Mouse (Mus musculus) forebrain, embryonic 16.5 days (tissue): ENCODE results near the gene Scml4. TPM values are rescaled to one million over a fixed set of nuclear protein-coding genes. Genes with fewer than 3 reads are reported as not detected.

Experiments
- ATAC-seq: fragments of 200-750 bp; cut with Nextera tagmentation; 2 replicates; pipeline ENCODE4 v1.8.0; 2017; ENCODE audit warnings: mild to moderate bottlenecking, moderate library complexity
- H3K27ac ChIP-seq: fragments of 300-500 bp; sonication (generic); 2 replicates; pipeline ENCODE4 v1.5.1; 2014; ENCODE audit warnings: low read length, control low read depth
- H3K27me3 ChIP-seq: fragments of 300-500 bp; sonication (generic); replicated peaks from 2 replicates; pipeline ENCODE4 v1.6.1; 2014; ENCODE audit warnings: low read length; ENCODE audit not compliant: control insufficient read depth, insufficient read depth
- H3K36me3 ChIP-seq: fragments of 300-500 bp; sonication (generic); 2 replicates; pipeline ENCODE4 v1.6.1; 2014; ENCODE audit not compliant: control insufficient read depth, insufficient read depth
- H3K4me1 ChIP-seq: fragments of 300-500 bp; sonication (generic); replicated peaks from 2 replicates; pipeline ENCODE4 v1.6.1; 2014; ENCODE audit warnings: low read length; ENCODE audit not compliant: control insufficient read depth, insufficient read depth
- H3K4me2 ChIP-seq: fragments of 300-500 bp; sonication (generic); 2 replicates; pipeline ENCODE4 v1.6.1; 2014; ENCODE audit warnings: mild to moderate bottlenecking, low read length, control low read depth
- H3K4me3 ChIP-seq: fragments of 300-500 bp; sonication (generic); replicated peaks from 2 replicates; pipeline ENCODE4 v1.5.1; 2014; ENCODE audit warnings: mild to moderate bottlenecking, low read length, control low read depth
- H3K9ac ChIP-seq: fragments of 300-500 bp; sonication (generic); replicated peaks from 2 replicates; pipeline ENCODE4 v1.6.1; 2014; ENCODE audit warnings: low read depth, low read length, control low read depth
- H3K9me3 ChIP-seq: fragments of 300-500 bp; sonication (generic); 2 replicates; pipeline ENCODE4 v1.6.1; 2016; ENCODE audit warnings: low read length; ENCODE audit not compliant: control insufficient read depth
- WGBS: fragments of 180-500 bp; shearing (Covaris S2); extraction: QIAGEN DNeasy Blood & Tissue Kit; methylation state at CpG from one replicate; pipeline ENCODE4 v1.1.7; 2014; 5-methylcytosine and 5-hydroxymethylcytosine counted together
- polyA plus RNA-seq: library from polyadenylated mRNA; unstranded; fragments of >200 nt; fragmentation: Nextera tagmentation; extraction: Ambion mirVana; gene quantifications from 2 replicates; pipeline ENCODE4 v1.2.1, GENCODE M21; 2015

Scml4 gene
- polyA plus RNA-seq, 1 experiment from 2014 or later: 10.4 TPM

- over 99% methylated on average over 9 of the region's 9 CpGs for WGBS
- no peak for ATAC-seq
- Histone ChIP-seq H3K4me1 (peaks cover 20% of the 10 kb centered on the region), H3K4me3 (no peak overlapping the region), H3K9ac (no peak overlapping the region), H3K27me3 (peaks cover 2% of the 10 kb centered on the region; the same call in 1 of the 2 replicates), H3K27ac (no peak overlapping the region), H3K4me2 (no peak overlapping the region), H3K36me3 (no peaks in the 10 kb centered on the region), H3K9me3 (0 out of 2 replicates have a peak, but pooled peaks cover 4% of the 10 kb centered on the region)
Measured at GRCm38 (mm10) chr10:42856574-42856973, 3.6 kb upstream of the Scml4 start.

GRCm38 (mm10) chr10:42857021-42857420 is 3.1 kb upstream of the Scml4 start:
- H3K9ac ChIP-seq: no peak overlapping the region
- H3K27ac ChIP-seq: no peak overlapping the region
- no peak for ATAC-seq
- WGBS: 96% methylated on average over 2 of the region's 2 CpGs
- no peak overlapping the region for H3K4me2 ChIP-seq
- peaks cover 5% of the 10 kb centered on the region; the same call in 1 of the 2 replicates for H3K27me3 ChIP-seq
- no peak overlapping the region for H3K4me3 ChIP-seq
- H3K4me1 ChIP-seq: peaks cover 20% of the 10 kb centered on the region
- H3K9me3 ChIP-seq: 0 out of 2 replicates have a peak, but pooled peaks cover 4% of the 10 kb centered on the region
- H3K36me3 ChIP-seq: no peaks in the 10 kb centered on the region

- Histone ChIP-seq H3K27ac (peak overlapping the region; percentile 70), H3K4me2 (peak overlapping the region; percentile 63), H3K27me3 (peaks cover 5% of the 10 kb centered on the region; the same call in 1 of the 2 replicates), H3K4me3 (no peak overlapping the region), H3K36me3 (no peaks in the 10 kb centered on the region), H3K9me3 (no peaks in the 10 kb centered on the region), H3K9ac (peak overlapping the region; percentile 62), H3K4me1 (peaks cover 40% of the 10 kb centered on the region)
- WGBS: 44% methylated on average over 2 of the region's 2 CpGs
- ATAC-seq: no peak; the same call in 1 of the 2 replicates
Measured at GRCm38 (mm10) chr10:42859781-42860158, 400 bp upstream of the Scml4 start.

- Histone ChIP-seq H3K9me3 (no peaks in the 10 kb centered on the region), H3K36me3 (no peaks in the 10 kb centered on the region), H3K27ac (no peak overlapping the region), H3K4me3 (peak overlapping the region; percentile 4; the same call in 1 of the 2 replicates), H3K27me3 (peaks cover 8% of the 10 kb centered on the region; the same call in 1 of the 2 replicates), H3K9ac (no peak overlapping the region), H3K4me1 (peaks cover 39% of the 10 kb centered on the region), H3K4me2 (peak overlapping the region; percentile 25; the same call in 1 of the 2 replicates)
- WGBS: 87% methylated on average over 7 of the region's 7 CpGs
- ATAC-seq: no peak
Measured at GRCm38 (mm10) chr10:42861446-42861845, 1.3 kb downstream of the Scml4 start.

- Histone ChIP-seq H3K9me3 (no peaks in the 10 kb centered on the region), H3K36me3 (no peaks in the 10 kb centered on the region), H3K4me3 (no peak overlapping the region), H3K27ac (no peak overlapping the region), H3K4me1 (peaks cover 39% of the 10 kb centered on the region), H3K4me2 (peak overlapping the region; percentile 25), H3K27me3 (peaks cover 8% of the 10 kb centered on the region; the same call in 1 of the 2 replicates), H3K9ac (no peak overlapping the region)
- WGBS: 52% methylated on average over 13 of the region's 13 CpGs
- ATAC-seq: no peak
Measured at GRCm38 (mm10) chr10:42862102-42862740, 2.1 kb downstream of the Scml4 start.

- 78% methylated on average over 4 of the region's 4 CpGs for whole genome bisulfite sequencing
- Histone ChIP-seq H3K27me3 (peaks cover 8% of the 10 kb centered on the region; the same call in 1 of the 2 replicates), H3K27ac (no peak overlapping the region), H3K36me3 (no peaks in the 10 kb centered on the region), H3K4me2 (peak overlapping the region; percentile 54; the same call in 1 of the 2 replicates), H3K4me1 (peaks cover 39% of the 10 kb centered on the region), H3K9ac (no peak overlapping the region), H3K4me3 (no peak overlapping the region), H3K9me3 (no peaks in the 10 kb centered on the region)
- no peak for ATAC-seq
Measured at GRCm38 (mm10) chr10:42862806-42863205, 2.6 kb downstream of the Scml4 start.

GRCm38 (mm10) chr10:42863621-42864391 is 3.6 kb downstream of the Scml4 start:
- peak; percentile 27 for ATAC-seq
- Histone ChIP-seq H3K9me3 (no peaks in the 10 kb centered on the region), H3K36me3 (no peaks in the 10 kb centered on the region), H3K4me2 (peak overlapping the region; percentile 54), H3K4me1 (peaks cover 39% of the 10 kb centered on the region), H3K27me3 (peaks cover 6% of the 10 kb centered on the region), H3K9ac (peak overlapping the region; percentile 33), H3K4me3 (peak overlapping the region; percentile 35), H3K27ac (peak overlapping the region; percentile 11)
- WGBS: 20% methylated on average over 31 of the region's 31 CpGs

GRCm38 (mm10) chr10:42864696-42865095 is 4.5 kb downstream of the Scml4 start:
- H3K36me3 ChIP-seq: no peaks in the 10 kb centered on the region
- WGBS: 24% methylated on average over 5 of the region's 5 CpGs
- H3K4me2 ChIP-seq: no peak overlapping the region
- peaks cover 36% of the 10 kb centered on the region for H3K4me1 ChIP-seq
- no peak for ATAC-seq
- no peak overlapping the region for H3K9ac ChIP-seq
- no peak overlapping the region for H3K4me3 ChIP-seq
- H3K9me3 ChIP-seq: no peaks in the 10 kb centered on the region
- no peak overlapping the region for H3K27ac ChIP-seq
- H3K27me3 ChIP-seq: peaks cover 6% of the 10 kb centered on the region

GRCm38 (mm10) chr10:42868416-42868815 is 8.2 kb downstream of the Scml4 start:
- Histone ChIP-seq H3K4me2 (no peak overlapping the region), H3K9me3 (no peaks in the 10 kb centered on the region), H3K36me3 (no peaks in the 10 kb centered on the region), H3K4me3 (no peak overlapping the region), H3K27me3 (peaks cover 4% of the 10 kb centered on the region; the same call in 1 of the 2 replicates), H3K4me1 (peaks cover 35% of the 10 kb centered on the region), H3K9ac (no peak overlapping the region), H3K27ac (no peak overlapping the region)
- WGBS: 96% methylated on average over 9 of the region's 9 CpGs
- no peak for ATAC-seq
